Mouse (Mus musculus): Measurements from ENCODE around the gene Atp23. TPM values are rescaled to one million over a fixed set of nuclear protein-coding genes. Genes with fewer than 3 reads are reported as not detected.

The Atp23 gene
- total RNA-seq (2021), result 10 to 100 TPM in 1 of 2 experiments, 1 to 10 TPM in 1; 8.6 to 10.2 TPM

GRCm38 (mm10) chr10:126900821-126901487 is at the start of gene Atp23:
Gene Atp23, minus strand, starts transcription at chr10:126901355.
- intact Hi-C loops (cut with DNase I), result no loop called here
- DNase-seq (ENCODE audit: extremely low spot score in 1 of 2, low spot score in 2 of 2), result peak; percentile 84 to 92

- no peak for DNase-seq (ENCODE audit: extremely low spot score in 1 of 2, low spot score in 2 of 2)
- intact Hi-C loops (cut with DNase I), result no loop called here
These were observed 49.4 kb upstream of the Atp23 start for GRCm38 (mm10) chr10:126950572-126950971.

DNA sequence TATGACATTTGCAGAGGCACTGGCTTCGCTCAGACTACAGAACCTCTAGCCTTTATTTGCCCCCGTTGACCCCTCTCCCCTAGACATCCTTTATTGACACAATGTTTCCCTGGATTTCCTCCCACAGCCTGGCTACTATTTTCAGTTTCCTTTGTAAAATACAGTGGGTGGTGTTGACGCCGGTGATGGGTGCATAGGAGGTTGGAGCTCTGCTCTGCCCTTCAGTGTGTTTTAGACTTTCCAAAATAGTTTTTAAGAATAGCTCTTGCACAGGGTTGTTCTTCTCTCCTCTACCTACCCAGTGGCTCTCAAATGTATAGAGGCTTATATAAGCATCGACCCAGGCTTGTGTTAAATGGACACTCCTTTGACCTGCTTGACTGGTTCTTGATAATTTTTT is 48.7 kb upstream of the Atp23 start:
- intact Hi-C loops (cut with DNase I), result no loop called here
- no peak for DNase-seq (ENCODE audit: extremely low spot score in 1 of 2, low spot score in 2 of 2)

- intact Hi-C loops (cut with DNase I), result no loop called here
- DNase-seq (ENCODE audit: extremely low spot score in 1 of 2, low spot score in 2 of 2), result no peak
These were observed 44.4 kb upstream of the Atp23 start for GRCm38 (mm10) chr10:126945531-126945930.

- DNase-seq (ENCODE audit: extremely low spot score in 1 of 2, low spot score in 2 of 2), result no peak
- intact Hi-C loops (cut with DNase I), result no loop called here
These were observed 39.8 kb upstream of the Atp23 start for GRCm38 (mm10) chr10:126940949-126941348.

GRCm38 (mm10) chr10:126935556-126936381 is 34.6 kb upstream of the Atp23 start:
- peak in 1 of 2 experiments; percentile 50 for DNase-seq (ENCODE audit: extremely low spot score in 1 of 2, low spot score in 2 of 2)
- intact Hi-C loops (cut with DNase I), result no loop called here

DNA sequence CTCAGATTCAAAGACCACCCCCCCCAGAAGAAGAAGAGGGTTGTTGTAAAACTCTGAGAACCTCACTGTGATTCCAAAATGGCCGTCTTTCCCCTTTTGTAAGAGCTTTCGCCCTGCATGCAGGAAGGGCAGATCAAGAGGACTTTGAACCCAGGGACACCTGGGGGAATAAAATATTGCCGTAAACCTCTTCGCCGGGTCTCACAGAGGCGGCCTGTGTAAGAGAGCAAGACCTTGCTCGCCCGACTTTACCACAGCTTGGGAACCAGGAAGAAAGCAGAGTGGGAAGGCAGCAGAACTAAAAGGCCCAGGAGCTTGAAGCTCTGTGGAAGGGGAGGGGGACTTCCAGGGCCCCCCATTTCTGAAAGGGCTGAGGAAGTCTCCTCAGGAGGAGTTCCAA is 34.0 kb upstream of the Atp23 start:
- intact Hi-C loops (cut with DNase I), result no loop called here
- DNase-seq (ENCODE audit: extremely low spot score in 1 of 2, low spot score in 2 of 2), result no peak

- intact Hi-C loops (cut with DNase I), result no loop called here
- DNase-seq (ENCODE audit: extremely low spot score in 1 of 2, low spot score in 2 of 2), result no peak
These were observed 33.4 kb upstream of the Atp23 start for GRCm38 (mm10) chr10:126934561-126934960.

DNA sequence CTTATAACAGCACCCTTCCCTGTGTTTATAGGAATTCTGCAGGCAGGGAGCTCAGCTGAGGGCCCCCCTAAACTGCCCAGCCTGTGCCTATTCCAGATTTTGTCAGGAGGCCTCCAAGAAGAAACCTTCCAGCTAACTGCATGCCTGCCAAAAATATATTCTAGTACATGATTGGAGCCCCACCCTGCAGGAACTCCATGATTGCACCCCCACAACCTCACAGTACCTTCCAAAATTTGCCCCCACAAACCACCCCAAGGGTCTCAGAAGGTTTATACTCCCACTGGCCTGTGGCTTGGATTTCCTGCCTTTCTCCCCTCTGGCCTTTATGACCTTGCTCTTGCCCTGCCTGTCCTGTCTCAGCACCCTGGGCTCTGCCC is 30.6 kb upstream of the Atp23 start:
- no peak for DNase-seq (ENCODE audit: extremely low spot score in 1 of 2, low spot score in 2 of 2)
- intact Hi-C loops (cut with DNase I), result loop anchor here (2.0 kb wide), 1 partner anchor 25 kb away; no protein-coding TSS in a partner anchor

DNA sequence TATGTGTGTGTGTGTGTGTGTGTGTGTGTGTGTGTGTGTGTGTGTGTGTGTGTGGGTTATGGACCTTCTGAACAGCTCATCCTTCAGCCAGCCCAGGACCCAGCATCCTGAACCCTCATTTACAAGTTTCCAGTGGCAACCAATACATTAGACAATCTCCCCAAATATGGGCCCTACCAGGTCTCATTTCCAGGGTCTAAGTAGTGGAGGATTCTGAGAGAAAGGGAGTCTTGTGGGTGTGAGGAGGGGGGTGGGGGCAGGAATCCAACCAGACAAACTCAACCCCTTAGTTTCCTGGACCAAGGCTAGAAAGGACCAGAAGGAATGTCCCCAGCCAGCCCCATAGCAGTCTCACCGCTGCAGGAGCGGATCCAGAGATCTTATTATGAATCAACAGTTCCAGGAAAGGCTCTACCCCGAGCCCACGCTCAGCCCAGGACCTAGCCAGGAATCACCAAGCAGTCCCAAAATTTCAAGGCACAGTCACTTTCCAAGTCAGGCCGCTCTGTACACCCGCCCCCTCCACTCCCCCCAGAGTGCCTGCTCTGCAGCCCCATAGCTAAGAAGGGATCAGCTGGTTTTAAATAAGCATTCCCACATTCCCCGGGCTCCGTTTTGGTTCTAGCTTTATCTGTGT is 30.1 kb upstream of the Atp23 start:
- DNase-seq (ENCODE audit: extremely low spot score in 1 of 2, low spot score in 2 of 2), result peak in 1 of 2 experiments; percentile 34
- intact Hi-C loops (cut with DNase I), result loop anchor here (2.0 kb wide), 1 partner anchor 26 kb away; no protein-coding TSS in a partner anchor

GRCm38 (mm10) chr10:126930270-126931121 is 29.3 kb upstream of the Atp23 start:
- DNase-seq (ENCODE audit: extremely low spot score in 1 of 2, low spot score in 2 of 2), result no peak
- intact Hi-C loops (cut with DNase I), result loop anchor here (2.0 kb wide), 1 partner anchor 26 kb away; no protein-coding TSS in a partner anchor

GRCm38 (mm10) chr10:126929543-126929942 is 28.4 kb upstream of the Atp23 start:
- peak in 1 of 2 experiments; percentile 50 for DNase-seq (ENCODE audit: extremely low spot score in 1 of 2, low spot score in 2 of 2)
- intact Hi-C loops (cut with DNase I), result loop anchor here (2.0 kb wide), 1 partner anchor 49 kb away; the partner anchor contains the start of gene Ctdsp2

- intact Hi-C loops (cut with DNase I), result loop anchor here (2.0 kb wide), 1 partner anchor 50 kb away; the partner anchor contains the start of gene Ctdsp2
- no peak for DNase-seq (ENCODE audit: extremely low spot score in 1 of 2, low spot score in 2 of 2)
These were observed 27.7 kb upstream of the Atp23 start for GRCm38 (mm10) chr10:126928819-126929206.

- peak; percentile 77 to 91 for DNase-seq (ENCODE audit: extremely low spot score in 1 of 2, low spot score in 2 of 2)
- intact Hi-C loops (cut with DNase I), result loop anchor here (2.0 kb wide), 1 partner anchor 51 kb away; the partner anchor contains the start of gene Ctdsp2
These were observed 27.1 kb upstream of the Atp23 start for GRCm38 (mm10) chr10:126928011-126928818.

DNA sequence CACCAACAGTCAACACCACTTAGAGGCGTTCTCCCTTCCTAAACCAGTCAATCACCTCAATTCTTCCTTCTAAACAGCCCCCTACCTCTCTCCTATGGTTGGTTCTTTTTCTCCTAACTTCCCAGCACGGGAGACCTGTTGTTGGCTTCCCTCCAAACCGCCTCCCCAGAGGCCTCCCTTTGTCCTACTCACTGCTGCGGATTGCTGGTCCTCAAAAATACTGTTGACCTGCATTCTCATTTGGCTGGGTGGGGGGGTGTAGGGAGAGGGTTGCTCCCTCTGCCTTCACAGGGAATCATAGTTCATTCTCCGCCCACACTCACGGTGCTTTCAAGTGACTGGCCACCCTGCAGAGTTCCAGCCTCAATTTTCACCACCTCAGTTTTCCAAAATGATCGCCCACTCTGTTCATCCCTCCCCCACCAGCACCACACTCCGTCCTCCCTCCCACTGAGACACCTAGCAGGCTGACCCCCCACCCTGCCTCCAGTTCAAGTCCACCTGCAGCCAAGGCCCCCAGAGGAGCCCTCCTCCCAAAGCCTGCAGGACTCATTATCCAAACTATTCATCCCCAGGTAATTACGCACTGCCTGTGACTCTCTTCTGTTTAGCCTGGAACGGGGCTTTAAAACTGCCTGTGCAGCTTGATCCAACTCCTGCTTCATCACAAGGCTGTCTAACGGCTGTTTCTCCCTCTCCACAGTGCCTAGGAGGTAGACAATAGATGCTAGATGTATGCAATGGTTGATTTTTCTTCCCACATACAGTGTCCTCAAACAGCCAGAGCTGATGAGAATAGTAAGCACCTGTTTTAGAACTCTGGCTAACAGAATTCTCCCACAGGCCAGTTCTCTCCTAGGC is 26.2 kb upstream of the Atp23 start:
- peak in 1 of 2 experiments; percentile 70 for DNase-seq (ENCODE audit: extremely low spot score in 1 of 2, low spot score in 2 of 2)
- intact Hi-C loops (cut with DNase I), result no loop called here

GRCm38 (mm10) chr10:126925391-126925790 is 24.2 kb upstream of the Atp23 start:
- intact Hi-C loops (cut with DNase I), result no loop called here
- peak in 1 of 2 experiments; percentile 35 for DNase-seq (ENCODE audit: extremely low spot score in 1 of 2, low spot score in 2 of 2)

DNA sequence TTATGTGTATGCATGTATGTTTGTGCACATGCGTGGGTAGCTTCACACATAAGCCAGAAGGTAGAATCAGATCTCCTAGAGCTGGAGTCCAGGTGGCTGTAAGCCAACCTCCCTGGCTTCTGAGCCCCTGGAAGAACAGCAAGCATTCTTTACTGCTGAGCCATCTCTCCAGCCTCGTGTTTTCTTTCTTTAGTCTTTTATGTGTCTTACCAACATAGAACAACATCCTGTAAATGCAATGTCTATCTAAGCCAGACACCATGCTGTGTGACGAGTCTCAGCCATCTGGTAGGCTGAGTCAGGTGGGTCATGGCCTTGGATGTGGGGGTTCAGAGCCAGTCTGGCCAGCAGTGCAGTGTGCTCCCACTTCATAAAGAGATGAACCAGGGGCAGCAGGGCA is 22.9 kb upstream of the Atp23 start:
- intact Hi-C loops (cut with DNase I), result no loop called here
- DNase-seq (ENCODE audit: extremely low spot score in 1 of 2, low spot score in 2 of 2), result no peak

Data from left cerebral cortex, postnatal 10 days (tissue).